ENCODE assay signal across 12 mouse cellular contexts in the genomic region with DNA sequence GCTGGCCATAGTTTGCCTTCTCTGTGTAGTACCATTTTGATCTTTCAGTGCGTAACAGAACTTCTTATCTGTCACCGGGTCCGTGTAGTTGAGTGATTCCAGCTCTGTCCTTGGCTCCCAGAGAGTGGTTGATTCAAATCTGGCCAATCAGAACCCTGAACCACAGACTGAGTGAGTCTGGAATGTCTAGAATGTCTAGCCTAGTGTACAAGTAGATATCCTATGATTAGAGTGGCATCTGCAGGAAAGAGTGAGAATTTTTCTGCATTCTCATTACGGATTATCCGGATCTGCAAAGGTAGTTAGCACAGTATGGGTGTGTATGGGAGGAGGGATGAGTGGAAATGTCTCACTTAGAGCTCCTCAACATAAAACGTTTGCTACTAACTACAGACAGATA.
DNase-seq lines count a peak whose midpoint lies in the region; ATAC-seq lines count a peak whose summit lies in the region.
"Had no signal": no experiment of that assay in that cellular context is flagged by ENCODE, and none has a peak within 500 bp of the region (broad histone marks: within the 10 kb centered on the region; RNA-seq: fewer than 3 reads in every experiment).

No protein-coding gene starts in this region.

- H3K4me2 ChIP-seq in heart, embryonic 13.5 days = peak overlapping the region; percentile 22
- no peak overlapping the region for H3K4me2 ChIP-seq in limb, embryonic 13.5 days (replicated peaks)
- H3K4me2 ChIP-seq: embryonic facial prominence, embryonic 12.5 days had no signal

- DNase-seq in adrenal gland, adult 2 months = peak; percentile 6
- DNase-seq in adrenal gland, postnatal 10 days = no peak
- DNase-seq in heart, embryonic 10.5 days (ENCODE audit: low spot score) = no peak
- DNase-seq in limb, embryonic 10.5 days (ENCODE audit: low spot score) = no peak
- DNase-seq in lung, postnatal 36 days = peak; percentile 23
- no peak for DNase-seq in thymus, postnatal 10 days (ENCODE audit: low spot score in 2 of 2)
- DNase-seq: cerebellum, adult 18-20 months had no signal

- H3K36me3 ChIP-seq in heart, embryonic 13.5 days = no peaks in the 10 kb centered on the region
- H3K36me3 ChIP-seq in heart, embryonic 10.5 days = no peaks in the 10 kb centered on the region
- H3K36me3 ChIP-seq in limb, embryonic 13.5 days = no peaks in the 10 kb centered on the region
- H3K36me3 ChIP-seq in limb, embryonic 10.5 days = no peaks in the 10 kb centered on the region
- H3K36me3 ChIP-seq: embryonic facial prominence, embryonic 12.5 days; G1E had no signal

- no peaks in the 10 kb centered on the region for H3K27me3 ChIP-seq in heart, embryonic 13.5 days (replicated peaks)
- no peaks in the 10 kb centered on the region for H3K27me3 ChIP-seq in heart, embryonic 10.5 days (ENCODE audit: insufficient read depth, poor library complexity, severe bottlenecking)
- H3K27me3 ChIP-seq in limb, embryonic 13.5 days = no peaks in the 10 kb centered on the region
- no peaks in the 10 kb centered on the region for H3K27me3 ChIP-seq in limb, embryonic 10.5 days (ENCODE audit: low read depth, poor library complexity, severe bottlenecking)
- H3K27me3 ChIP-seq: embryonic facial prominence, embryonic 12.5 days had no signal

- H3K4me1 ChIP-seq in heart, embryonic 13.5 days = peaks cover 11% of the 10 kb centered on the region
- peaks cover 10% of the 10 kb centered on the region; the same call in 1 of the 2 replicates for H3K4me1 ChIP-seq in heart, embryonic 10.5 days
- H3K4me1 ChIP-seq in limb, embryonic 13.5 days = no peaks in the 10 kb centered on the region
- H3K4me1 ChIP-seq in limb, embryonic 10.5 days = no peaks in the 10 kb centered on the region
- H3K4me1 ChIP-seq: embryonic facial prominence, embryonic 12.5 days had no signal

- WGBS in heart, embryonic 13.5 days = 19% methylated on average over 6 of the region's 6 CpGs
- WGBS in heart, embryonic 10.5 days = 28% methylated on average over 6 of the region's 6 CpGs
- WGBS in limb, embryonic 13.5 days = 74% methylated on average over 6 of the region's 6 CpGs
- WGBS in limb, embryonic 10.5 days = 78% methylated on average over 6 of the region's 6 CpGs

- H3K4me3 ChIP-seq in heart, embryonic 13.5 days = no peak overlapping the region
- no peak overlapping the region for H3K4me3 ChIP-seq in heart, embryonic 10.5 days
- H3K4me3 ChIP-seq in limb, embryonic 13.5 days = no peak overlapping the region
- no peak overlapping the region for H3K4me3 ChIP-seq in limb, embryonic 10.5 days
- H3K4me3 ChIP-seq: embryonic facial prominence, embryonic 12.5 days had no signal

- H3K27ac ChIP-seq in heart, embryonic 13.5 days (replicated peaks) = no peak overlapping the region
- H3K27ac ChIP-seq in heart, embryonic 10.5 days = no peak overlapping the region
- no peak overlapping the region for H3K27ac ChIP-seq in limb, embryonic 13.5 days
- no peak overlapping the region for H3K27ac ChIP-seq in limb, embryonic 10.5 days
- H3K27ac ChIP-seq: embryonic facial prominence, embryonic 12.5 days had no signal

- ATAC-seq in heart, embryonic 13.5 days (ENCODE audit: extremely low read depth, insufficient number of reproducible peaks, low FRiP score, low TSS enrichment) = no peak
- peak; percentile 54; the same call in 1 of the 2 replicates for ATAC-seq in limb, embryonic 13.5 days (ENCODE audit: low FRiP score, low read depth)
- ATAC-seq: midbrain, embryonic 16.5 days had no signal

- no peak overlapping the region for H3K9ac ChIP-seq in heart, embryonic 13.5 days
- H3K9ac ChIP-seq in limb, embryonic 13.5 days = no peak overlapping the region
- H3K9ac ChIP-seq: embryonic facial prominence, embryonic 12.5 days had no signal

- no peaks in the 10 kb centered on the region for H3K9me3 ChIP-seq in heart, embryonic 13.5 days
- H3K9me3 ChIP-seq in heart, embryonic 10.5 days = no peaks in the 10 kb centered on the region
- no peaks in the 10 kb centered on the region for H3K9me3 ChIP-seq in limb, embryonic 13.5 days
- no peaks in the 10 kb centered on the region for H3K9me3 ChIP-seq in limb, embryonic 10.5 days (replicated peaks)
- H3K9me3 ChIP-seq: embryonic facial prominence, embryonic 12.5 days; G1E had no signal

Comparison
In these comparisons a context has a peak if more than half of its experiments do, and no peak if none do; other contexts are left out.
1. DNase-seq: peak in adrenal gland, adult 2 months (single experiment) and lung, postnatal 36 days (single experiment); none in adrenal gland, postnatal 10 days (single experiment), heart, embryonic 10.5 days (single experiment), limb, embryonic 10.5 days (single experiment) and thymus, postnatal 10 days (0 of 2).